Mouse (Mus musculus) T-helper 2 cell (primary cell): ENCODE measurements around the gene Smoc1.

Source experiments
- in situ Hi-C: fragments of 300-600 bp; cut with MboI, MseI; formaldehyde crosslinking; loops from one replicate; pipeline ENCODE4 v1.15.1; 2025; ENCODE audit warnings: high pct_unique_total_duplicates

The Smoc1 gene

DNA sequence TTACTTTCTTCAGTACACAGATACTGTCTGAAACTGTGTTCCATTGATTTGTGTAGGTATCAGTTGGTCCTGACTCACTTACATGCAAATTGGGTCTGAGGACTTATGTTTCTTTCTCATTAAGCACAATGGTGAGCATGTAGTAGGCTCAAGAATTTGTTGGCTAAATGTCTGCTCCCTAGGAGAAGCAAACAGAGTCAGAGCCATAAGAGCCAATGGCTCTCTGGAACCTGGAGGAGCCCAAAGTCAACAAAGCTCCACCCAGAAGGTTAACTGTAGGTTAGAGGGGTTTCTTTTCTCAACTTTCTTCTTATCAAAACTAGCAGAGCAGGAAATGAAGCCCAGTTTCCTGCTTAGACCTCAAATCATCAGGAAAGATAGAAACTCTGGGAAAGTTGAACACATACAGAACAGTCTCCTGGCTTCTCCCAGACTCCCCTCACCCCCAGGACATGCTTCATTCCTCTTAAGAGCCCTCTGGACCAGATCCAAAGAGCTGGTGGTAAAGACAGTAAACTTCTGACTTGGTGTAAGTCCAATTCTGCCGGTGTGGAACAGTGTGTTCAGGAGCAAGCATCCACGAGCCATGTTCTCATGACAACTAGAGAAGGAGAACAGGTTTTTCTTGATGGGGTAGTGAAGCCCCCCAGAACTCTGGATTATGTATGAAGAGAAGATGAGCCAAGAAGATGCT lies 51.5 kb downstream of the Smoc1 start:
- in situ Hi-C loops, result no loop called here

DNA sequence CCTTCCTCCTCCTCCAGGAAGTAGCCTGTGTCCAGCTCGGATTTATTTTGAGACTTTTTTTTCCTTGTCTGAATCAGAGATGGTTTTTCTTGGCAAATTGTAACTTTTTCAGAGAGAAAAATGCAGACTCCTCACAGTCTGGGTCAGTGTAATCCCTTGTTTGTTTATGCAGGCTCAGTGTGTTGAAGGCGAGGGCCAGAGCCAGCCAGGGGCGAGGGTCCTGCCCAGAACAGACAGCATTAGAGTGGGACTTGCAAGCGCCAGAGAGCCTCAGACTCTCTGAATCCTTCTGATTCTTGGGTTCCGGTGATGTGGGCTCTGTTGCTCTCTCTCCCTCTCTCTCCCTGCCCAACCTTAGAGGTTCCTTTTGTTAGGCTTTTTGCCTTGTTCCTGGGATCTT lies 53.7 kb downstream of the Smoc1 start:
- in situ Hi-C loops, result no loop called here

DNA sequence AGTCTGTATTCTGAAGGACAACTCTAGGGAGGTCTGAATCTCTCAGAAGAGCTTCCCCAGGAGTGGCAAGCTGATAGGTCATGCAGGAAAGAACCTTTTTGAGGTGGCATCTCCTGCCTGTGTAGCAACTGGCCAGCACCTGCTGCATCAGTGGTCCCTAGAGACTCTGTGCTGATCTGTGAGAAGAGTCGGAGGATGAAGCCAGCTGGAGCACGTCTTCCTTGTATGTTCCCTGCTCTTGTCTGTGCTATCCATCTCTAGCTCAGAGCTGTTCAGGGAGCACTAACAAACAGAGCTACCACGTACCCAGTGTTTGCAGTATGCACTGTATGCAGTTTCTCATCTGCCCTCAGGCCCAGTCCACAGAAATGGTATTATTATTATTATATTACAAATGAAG lies 54.4 kb downstream of the Smoc1 start:
- in situ Hi-C loops, result no loop called here

DNA sequence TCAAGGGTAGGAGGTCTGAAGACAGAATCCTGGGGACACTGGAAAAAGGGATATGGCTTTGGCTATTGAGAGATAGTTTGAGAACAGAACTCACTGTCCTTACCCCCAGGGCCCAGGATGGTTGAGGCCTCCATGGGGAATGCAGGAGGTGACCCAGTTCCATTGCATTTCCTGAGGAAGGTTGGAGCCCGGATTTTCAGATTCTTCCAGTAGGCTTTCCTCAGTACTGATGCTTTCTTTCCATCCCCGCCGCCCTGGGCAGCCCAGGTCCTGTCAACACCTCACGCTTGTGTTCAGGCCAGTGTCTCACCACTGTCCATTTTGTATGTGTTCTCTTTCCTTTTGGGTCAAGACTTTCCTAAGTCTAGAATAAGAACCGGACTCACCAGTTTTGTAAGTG lies 56.5 kb downstream of the Smoc1 start:
- in situ Hi-C loops, result no loop called here

DNA sequence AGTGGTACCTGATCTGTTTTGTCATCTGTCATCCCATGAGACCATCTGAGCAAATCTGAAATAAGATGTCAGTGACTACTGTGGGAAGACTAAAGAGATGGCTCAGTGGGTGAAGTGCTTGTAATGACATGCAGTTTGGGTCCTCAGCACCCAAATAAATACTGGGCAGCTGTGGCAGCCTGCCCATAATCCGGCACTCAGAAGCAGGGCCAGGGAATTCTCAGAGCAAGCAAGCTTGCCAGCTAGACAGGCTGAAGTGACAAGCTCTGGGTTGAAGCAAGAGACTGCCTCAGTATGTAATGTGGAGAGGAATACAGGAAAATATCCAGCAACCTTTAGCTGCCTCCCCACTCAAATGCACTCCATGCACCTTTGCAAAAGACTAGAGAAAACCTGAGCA lies 58.6 kb downstream of the Smoc1 start:
- in situ Hi-C loops, result no loop called here

DNA sequence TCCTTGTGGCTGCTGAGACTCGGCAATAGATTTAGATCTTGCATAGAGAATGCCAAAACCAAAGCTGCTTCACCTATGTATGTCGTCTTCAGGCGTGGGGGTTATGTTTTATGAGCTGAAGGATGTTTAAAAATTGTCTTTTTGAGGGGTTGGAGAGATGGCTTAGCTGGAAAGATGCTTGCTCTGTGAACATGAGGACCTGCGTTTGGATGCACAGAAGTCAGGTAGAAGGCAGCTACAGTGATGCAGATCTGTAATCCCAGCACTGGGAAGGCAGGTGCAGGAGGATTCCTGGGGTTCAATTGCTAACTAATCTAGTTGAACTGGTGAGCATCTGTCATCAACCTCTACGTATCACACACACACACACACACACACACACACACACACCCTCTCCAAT lies 61.5 kb downstream of the Smoc1 start:
- in situ Hi-C loops, result no loop called here

DNA sequence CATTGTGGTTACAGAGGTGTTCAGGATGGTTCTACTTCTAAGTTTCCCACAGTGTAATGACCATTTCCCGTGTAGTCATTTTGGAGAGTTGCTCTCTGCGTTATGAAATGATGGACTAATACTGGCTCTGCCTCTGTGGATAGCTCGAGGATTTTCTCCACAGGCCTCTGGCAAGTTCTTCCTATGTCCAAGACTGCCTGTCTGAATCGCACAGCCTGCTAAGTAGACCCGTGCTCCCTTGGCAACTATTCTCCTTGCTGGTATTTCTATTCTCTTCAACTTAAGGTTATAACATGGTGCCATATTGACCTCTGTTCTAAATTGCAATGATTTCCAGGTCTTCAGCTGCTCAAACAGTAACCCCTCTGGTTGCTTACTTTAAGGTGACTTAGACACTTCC lies 65.0 kb downstream of the Smoc1 start:
- in situ Hi-C loops, result no loop called here

DNA sequence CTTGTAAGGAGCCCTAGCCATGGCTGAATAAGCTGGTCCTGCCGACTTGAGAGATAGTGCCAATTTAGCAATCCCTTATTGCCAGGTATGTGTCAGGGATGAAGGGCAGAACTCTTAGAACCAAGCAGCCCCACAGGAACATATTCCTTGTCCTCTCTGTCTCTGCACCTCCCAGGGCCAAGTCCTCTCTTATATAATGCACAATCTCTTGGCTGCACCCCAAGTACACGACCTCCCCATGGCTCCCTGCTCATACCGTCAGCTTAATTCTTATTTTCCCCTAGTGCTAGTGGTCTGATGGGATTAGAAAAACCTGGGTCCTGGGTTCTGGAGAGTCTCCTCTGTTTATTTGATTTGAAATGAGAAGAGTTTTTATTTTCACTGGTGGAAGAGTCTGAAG lies 66.0 kb downstream of the Smoc1 start:
- in situ Hi-C loops, result no loop called here

DNA sequence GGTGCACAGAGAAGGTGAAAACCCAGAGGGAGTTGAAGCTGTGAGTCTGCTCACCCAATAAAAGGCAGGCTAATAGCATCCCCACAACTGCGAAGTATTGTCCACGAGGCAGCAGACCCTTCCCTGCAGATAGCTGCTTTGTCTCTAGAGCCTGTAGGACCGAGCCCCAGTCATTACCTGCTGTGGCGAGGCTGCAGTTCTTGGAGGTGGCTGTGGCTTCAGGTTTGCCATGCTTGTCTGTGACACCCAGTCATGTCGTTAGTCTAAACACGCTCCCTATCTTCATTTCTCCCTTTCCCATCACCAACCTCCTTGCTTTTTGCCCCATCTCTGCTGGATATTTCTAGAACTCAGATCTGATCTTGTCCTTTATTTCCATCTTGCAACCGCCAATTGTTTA lies 66.6 kb downstream of the Smoc1 start:
- in situ Hi-C loops, result no loop called here

DNA sequence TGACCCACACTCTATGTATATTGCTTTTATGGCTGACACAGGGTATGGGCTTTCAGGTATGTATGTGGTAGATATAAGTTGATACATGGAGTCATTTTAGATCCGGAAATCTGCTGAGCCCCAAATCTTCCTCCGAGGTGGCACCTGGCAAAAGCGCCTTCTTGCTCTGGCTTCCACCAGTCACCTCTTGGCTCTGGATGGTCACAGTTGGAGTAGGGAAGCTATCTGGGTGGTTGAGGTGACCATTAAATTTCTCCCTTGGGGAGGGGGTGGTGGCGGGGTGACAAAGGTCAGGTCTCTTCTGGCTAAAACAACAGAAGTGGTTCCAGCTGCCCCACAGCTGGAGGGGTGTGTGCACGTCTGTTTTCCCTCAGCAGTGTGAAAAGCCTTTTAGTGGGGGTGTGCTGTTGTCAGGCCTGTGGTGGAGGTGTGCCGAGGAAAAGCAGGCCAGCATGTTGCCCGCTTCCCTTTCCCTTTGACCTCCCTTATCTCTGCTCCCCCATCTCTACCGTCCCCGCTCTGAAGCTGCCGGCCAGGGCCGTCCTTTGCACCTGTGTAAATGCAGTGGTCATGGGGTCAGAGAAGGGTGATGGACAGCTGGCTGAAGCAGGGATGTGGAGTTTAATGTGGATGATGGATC lies 68.3 kb downstream of the Smoc1 start:
- in situ Hi-C loops, result no loop called here

DNA sequence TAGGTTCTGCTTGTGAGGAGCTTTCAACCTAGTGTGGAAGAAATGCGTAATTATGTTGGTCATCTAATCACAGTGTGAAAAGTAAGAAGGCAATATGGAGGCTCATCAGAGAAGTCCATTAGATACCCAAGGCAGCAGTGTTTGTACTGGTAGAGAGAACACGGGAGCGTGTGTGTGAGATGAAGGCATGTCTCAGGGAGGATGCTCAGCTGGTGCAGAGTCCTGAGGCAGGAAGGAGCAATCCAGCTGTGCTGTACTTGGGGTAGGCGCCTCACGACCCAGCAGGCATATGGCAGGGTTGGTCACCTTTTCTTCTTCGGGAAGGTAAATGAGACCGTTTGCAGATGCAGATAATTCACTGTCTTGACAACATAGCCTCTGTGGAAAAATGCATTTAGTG lies 70.7 kb downstream of the Smoc1 start:
- in situ Hi-C loops, result no loop called here

DNA sequence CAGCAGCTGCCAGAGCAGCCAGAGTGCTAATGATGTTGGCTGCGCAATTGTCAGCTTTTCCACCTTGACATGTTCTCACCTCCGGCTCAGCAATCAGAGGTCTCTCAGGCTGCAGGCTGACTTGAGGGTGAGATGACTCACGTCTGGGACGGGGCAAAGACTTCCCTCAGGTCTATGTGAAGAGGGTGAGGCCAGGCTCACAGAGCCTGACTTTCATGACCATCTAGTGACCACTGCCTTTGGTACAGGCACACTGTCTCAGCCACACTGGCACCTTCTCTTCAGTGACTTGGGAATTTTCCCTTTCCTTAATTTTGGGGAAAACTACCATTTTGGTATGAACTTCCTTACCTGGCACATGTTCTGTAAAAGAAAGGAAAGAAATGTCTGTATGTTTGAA lies 71.1 kb downstream of the Smoc1 start:
- in situ Hi-C loops, result no loop called here

DNA sequence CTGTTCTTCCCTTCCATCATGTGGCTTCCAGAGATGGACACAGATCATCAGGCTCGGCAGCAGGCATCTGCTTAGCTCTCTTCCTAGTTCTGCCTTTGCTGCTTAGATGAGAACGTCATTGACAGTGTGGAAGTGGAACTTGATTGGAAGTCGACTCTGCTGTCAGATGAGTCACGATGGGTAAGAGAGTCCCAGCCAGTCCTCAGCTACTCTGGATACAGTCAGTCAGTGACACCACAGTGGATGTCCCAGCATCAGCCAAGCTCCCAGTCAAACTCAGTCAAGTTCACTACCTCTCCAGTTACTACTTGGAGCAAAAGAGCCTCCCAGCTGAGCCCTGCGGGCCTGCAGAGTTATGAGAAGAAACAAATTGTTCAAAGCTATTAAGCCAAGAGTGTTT lies 72.6 kb downstream of the Smoc1 start:
- in situ Hi-C loops, result no loop called here

DNA sequence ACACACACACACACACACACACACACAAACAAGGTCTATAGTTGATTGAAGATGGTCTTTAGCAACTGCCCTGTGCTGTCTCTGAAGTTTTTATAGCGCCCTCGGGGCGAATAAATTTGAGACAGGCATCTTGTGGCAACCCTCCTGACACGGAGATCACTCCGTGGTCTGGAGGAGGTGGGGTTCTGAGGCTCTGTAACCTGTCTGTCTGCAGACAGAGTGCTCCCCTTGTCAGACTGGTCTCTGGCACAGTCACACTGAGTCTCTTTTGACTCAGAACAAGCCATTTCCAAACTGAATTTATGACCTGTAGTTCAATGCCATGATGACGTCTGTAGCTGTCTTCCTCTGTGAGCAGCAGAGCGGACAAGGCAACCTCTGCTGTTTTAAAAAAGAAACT lies 75.1 kb downstream of the Smoc1 start:
- in situ Hi-C loops, result no loop called here

DNA sequence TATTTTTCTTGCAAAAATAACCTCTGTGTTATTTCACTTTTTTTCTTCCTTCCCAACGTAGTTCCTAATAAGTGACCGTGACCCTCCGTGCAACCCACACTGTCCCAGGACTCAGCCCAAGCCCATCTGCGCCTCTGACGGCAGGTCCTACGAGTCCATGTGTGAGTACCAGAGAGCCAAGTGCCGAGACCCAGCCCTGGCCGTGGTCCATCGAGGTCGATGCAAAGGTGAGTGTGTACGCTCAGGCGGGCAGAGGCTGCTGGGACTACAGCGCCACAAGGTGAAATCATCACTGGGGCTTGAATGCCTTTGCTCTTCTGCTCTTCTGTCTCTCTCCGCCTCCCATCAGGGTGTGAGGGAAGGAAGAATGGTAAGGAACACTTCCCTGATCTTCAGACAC lies 77.9 kb downstream of the Smoc1 start:
- in situ Hi-C loops, result no loop called here

DNA sequence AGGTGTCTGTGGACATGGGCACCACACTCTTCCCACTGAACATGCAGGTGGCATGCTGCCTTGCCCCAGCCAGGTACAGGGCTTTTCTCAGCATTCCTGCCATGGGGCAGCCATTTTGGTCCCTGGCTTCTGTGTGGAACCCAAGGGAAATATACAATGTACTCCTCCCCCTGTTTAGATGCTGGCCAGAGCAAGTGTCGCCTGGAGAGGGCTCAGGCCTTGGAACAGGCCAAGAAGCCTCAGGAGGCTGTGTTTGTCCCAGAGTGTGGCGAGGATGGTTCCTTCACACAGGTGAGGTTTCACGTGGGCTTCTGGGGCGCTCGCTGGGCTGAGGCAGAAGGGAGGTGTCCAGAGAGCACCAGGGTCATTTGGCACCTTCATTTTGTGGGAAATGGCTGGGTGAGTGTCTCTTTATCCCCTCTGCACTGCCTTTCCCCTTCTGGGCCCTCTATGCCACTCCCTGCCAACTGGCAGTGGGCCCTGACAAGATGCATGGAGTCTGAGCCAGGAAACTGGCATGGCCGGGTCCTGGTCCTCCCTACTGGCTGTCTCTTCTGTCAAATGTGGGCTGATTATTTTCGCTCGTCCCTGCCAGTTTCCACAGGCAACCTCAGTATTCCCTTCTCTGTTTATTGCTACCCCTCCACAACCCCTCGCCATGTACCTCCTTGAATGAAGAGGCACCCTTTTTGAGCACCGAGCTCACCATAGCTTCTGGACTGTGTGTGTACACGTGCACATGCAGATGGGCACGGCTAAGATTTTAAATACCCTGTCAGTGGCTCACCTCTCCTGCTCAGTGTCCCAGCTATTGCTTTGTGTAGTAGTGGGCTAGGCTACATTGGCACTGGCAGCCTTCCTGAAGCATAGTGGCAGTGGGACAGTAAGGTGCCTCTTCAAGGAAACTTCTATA lies 79.4 kb downstream of the Smoc1 start:
- in situ Hi-C loops, result no loop called here

DNA sequence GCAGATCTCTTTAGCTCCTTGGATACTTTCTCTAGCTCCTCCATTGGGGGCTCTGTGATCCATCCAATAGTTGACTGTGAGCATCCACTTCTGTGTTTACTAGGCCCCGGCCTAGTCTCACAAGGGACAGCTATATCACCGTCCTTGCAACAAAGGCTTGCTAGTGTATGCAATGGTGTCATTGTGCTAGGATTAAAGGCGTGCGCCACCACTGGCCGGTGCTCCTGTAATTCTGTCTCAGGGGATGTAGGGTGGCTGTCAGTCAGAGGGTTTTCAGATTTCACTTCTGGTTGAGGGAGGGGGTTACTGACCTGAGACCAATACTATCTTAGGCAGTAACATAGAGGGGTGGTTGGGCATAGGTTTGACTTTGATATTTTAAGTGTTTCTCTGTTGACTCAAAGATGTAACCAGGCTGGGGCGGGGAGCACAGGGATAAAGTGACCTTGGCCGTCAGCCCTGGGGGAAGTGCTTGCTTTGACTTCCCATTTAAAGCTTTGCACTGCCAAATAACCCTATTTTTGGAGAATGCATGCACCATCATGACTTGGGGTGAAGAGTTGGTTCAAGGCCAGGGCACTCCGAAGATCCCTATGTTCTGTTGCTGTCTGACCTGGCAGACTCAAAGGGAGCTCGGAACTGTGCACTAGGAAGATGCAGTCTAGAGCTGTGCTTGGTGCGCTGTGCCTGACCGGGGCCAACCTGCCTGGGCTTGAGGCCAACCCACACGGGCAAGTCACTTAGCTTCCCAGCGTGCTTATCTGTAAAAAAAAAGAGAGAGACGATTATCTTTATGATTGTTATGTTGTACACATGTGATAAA lies 80.9 kb downstream of the Smoc1 start:
- in situ Hi-C loops, result no loop called here

DNA sequence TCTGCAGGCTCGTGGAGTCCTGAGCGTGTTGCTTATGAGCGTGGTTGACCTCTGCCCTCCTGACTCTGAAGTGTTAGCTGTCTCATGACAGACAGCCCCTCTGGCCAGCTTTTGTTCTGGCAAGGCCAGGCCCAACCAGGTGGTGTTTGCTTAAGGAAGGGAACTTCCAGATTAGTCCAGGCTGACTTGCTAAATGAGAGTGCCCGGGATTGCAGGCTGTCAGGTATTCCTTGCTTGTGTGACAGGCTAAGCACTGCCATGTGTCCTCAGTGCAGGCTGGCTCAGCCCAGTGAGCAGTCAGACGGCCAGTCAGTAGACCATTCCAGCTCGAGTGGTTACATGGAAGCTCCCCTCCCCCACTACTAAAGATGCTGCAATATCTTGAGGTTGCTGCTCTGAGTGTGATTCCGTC lies 82.0 kb downstream of the Smoc1 start:
- in situ Hi-C loops, result no loop called here

DNA sequence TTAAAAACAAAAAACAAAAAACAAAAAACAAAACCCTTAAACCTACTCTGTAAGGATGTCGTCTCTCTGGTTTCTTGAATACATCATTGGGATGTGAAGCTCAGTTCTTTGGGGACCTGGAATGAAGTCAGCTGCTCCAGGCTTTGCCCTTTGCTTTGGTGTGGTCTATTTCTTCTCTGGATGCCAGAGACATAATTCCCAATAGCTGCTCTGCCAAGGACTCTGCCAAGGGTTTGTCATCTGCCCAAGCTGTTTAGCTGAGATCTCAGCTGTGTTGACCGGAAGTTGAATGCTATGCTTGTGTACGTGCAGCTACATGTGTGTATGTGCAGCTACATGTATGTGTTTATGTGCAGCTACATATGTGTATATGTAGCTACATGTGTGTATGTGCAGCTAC lies 83.4 kb downstream of the Smoc1 start:
- in situ Hi-C loops, result no loop called here

DNA sequence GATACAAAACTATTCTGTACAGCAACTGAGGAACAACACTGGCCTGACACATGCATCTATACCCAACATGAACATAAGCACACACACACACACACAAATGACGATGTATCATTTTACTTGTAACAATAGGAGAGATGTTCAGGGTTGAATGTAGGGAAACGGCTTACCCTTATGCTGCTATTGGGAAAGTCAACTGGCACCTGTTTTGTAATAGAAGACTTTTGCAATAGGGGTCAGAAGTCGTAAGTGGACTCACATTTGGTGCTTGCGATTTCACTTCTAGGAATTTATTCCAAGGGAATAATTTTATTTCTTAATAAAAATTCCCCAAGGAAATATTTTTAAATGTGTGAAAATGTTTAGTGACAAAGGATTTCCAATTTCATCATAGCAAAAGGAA lies 85.7 kb downstream of the Smoc1 start:
- in situ Hi-C loops, result no loop called here

DNA sequence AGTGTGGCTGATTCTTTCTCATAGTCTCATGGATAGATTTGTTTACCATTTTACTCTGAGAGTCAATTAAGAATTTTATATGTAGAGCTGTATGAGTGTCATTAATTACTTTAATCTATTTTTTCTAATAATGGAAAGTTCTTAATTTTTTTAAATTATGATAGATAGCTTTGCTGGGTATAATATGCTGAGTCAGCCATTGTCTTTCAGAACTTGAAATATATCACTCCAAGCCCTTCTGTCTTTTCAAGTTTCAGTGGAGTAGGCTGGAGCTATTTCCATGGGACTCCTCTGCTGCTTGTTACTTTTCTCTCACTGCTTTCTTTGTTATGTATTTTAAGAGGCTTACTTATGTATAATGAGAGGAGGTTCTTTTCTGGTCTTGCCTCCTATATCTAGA lies 93.7 kb downstream of the Smoc1 start:
- in situ Hi-C loops, result no loop called here

DNA sequence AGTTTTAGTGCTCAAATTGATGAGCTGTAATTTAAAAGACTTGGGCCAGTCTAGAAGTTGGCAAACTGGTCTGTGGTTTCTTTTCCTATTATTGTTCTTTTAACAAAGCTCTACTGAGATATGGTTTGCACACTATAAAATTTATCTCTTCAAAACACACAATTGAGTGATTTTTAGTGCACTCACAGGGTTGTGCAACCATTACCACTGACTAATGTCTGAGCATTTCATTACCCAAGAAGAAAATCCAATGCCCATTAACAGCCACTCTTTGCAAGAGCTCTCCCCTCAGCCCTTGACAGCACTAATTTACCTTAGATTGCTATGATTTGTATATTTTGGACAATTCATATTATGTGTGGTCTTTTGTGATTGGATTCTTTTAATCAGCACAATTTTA lies 97.2 kb downstream of the Smoc1 start:
- in situ Hi-C loops, result no loop called here
